Mouse (Mus musculus) spleen, adult 2 months (tissue): ENCODE results near the gene Faxc. TPM values are rescaled to one million over a fixed set of nuclear protein-coding genes. Genes with fewer than 3 reads are reported as not detected.

ENCODE experiments used
- DNase-seq, 2 experiments: peaks; one replicate each; pipeline versions ENCODE4 v3.0.0 to v3.0.0-alpha.2; 2012 to 2021; ENCODE audit warnings: low spot score in 2 of 2, low read depth in 1 of 2
- H3K27ac ChIP-seq: fragments of 200-500 bp; 2 replicates; pipeline ENCODE4 v1.5.1; 2012; ENCODE audit warnings: low read length, inconsistent platforms; ENCODE audit not compliant: insufficient read depth
- H3K27me3 ChIP-seq: fragments of 200-500 bp; 2 replicates; pipeline ENCODE4 v1.6.1; 2012; ENCODE audit warnings: mild to moderate bottlenecking, moderate library complexity, low read length, inconsistent platforms; ENCODE audit not compliant: control insufficient read depth, insufficient read depth
- H3K36me3 ChIP-seq: fragments of 200-500 bp; 2 replicates; pipeline ENCODE4 v1.6.1; 2012; ENCODE audit warnings: mild to moderate bottlenecking, low read length, inconsistent platforms; ENCODE audit not compliant: control insufficient read depth, insufficient read depth
- H3K4me1 ChIP-seq: fragments of 200-500 bp; 2 replicates; pipeline ENCODE4 v1.6.1; 2011; ENCODE audit warnings: inconsistent platforms; ENCODE audit not compliant: control insufficient read depth, insufficient read depth, insufficient read length
- H3K4me3 ChIP-seq: fragments of 200-500 bp; 2 replicates; pipeline ENCODE4 v1.5.1; 2011; ENCODE audit warnings: mild to moderate bottlenecking, inconsistent platforms; ENCODE audit not compliant: insufficient read depth, insufficient read length; ENCODE audit errors: extremely low read depth
- CTCF ChIP-seq: fragments of 200-500 bp; IDR thresholded peaks from 2 replicates; pipeline ENCODE4 v1.5.1; 2011; ENCODE audit warnings: mild to moderate bottlenecking, inconsistent platforms; ENCODE audit not compliant: insufficient read depth, insufficient read length, insufficient replicate concordance; ENCODE audit errors: extremely low read depth
- POLR2A ChIP-seq: fragments of 200-500 bp; IDR thresholded peaks from 2 replicates; pipeline ENCODE4 v1.6.1; 2011; ENCODE audit warnings: low read depth, low read length, inconsistent platforms
- WGBS: fragments of 180-500 bp; shearing (Covaris S2); methylation state at CpG from one replicate; pipeline ENCODE4 v1.1.7; 2018; 5-methylcytosine and 5-hydroxymethylcytosine counted together
- polyA plus RNA-seq: library from polyadenylated mRNA; depleted of rRNA; stranded (reverse); fragments of >200 nt; gene quantifications from 2 replicates; pipeline ENCODE4 v1.2.3, GENCODE M21; 2012

The Faxc gene
- polyA plus RNA-seq, 1 experiment: 0.08 TPM

GRCm38 (mm10) chr4:21937890-21938289, 6.8 kb downstream of the Faxc start:
- no peaks in the 10 kb centered on the region for H3K36me3 ChIP-seq
- no peak overlapping the region for H3K27ac ChIP-seq
- TF ChIP-seq POLR2A (no peak), CTCF (no peak)
- H3K27me3 ChIP-seq: no peaks in the 10 kb centered on the region
- no peak for DNase-seq
- no peaks in the 10 kb centered on the region for H3K4me1 ChIP-seq
- no peak overlapping the region for H3K4me3 ChIP-seq
- 86% methylated on average over 8 of the region's 8 CpGs for WGBS

- TF ChIP-seq POLR2A (no peak), CTCF (no peak)
- H3K4me3 ChIP-seq: no peak overlapping the region
- no peak overlapping the region for H3K27ac ChIP-seq
- no peaks in the 10 kb centered on the region for H3K36me3 ChIP-seq
- no peak for DNase-seq
- no peaks in the 10 kb centered on the region for H3K27me3 ChIP-seq
- 78% methylated on average over 3 of the region's 3 CpGs for WGBS
- no peaks in the 10 kb centered on the region for H3K4me1 ChIP-seq
Measured at GRCm38 (mm10) chr4:21944672-21945071, 13.5 kb downstream of the Faxc start.

- no peak for DNase-seq
- no peak overlapping the region for H3K4me3 ChIP-seq
- no peaks in the 10 kb centered on the region for H3K36me3 ChIP-seq
- 30% methylated on average over 6 of the region's 6 CpGs for WGBS
- TF ChIP-seq POLR2A: no peak
- no peak for TF ChIP-seq CTCF
- no peaks in the 10 kb centered on the region for H3K27me3 ChIP-seq
- no peaks in the 10 kb centered on the region for H3K4me1 ChIP-seq
- H3K27ac ChIP-seq: no peak overlapping the region
Measured at GRCm38 (mm10) chr4:21951444-21951843, 20.3 kb downstream of the Faxc start.

GRCm38 (mm10) chr4:21952255-21952654, 21.1 kb downstream of the Faxc start:
- TF ChIP-seq CTCF (no peak), POLR2A (no peak)

GRCm38 (mm10) chr4:21957570-21958321, 26.6 kb downstream of the Faxc start:
- 62% methylated on average over 7 of the region's 7 CpGs for WGBS
- no peak overlapping the region for H3K4me3 ChIP-seq
- H3K36me3 ChIP-seq: no peaks in the 10 kb centered on the region
- no peak overlapping the region for H3K27ac ChIP-seq
- no peaks in the 10 kb centered on the region for H3K4me1 ChIP-seq
- no peak for TF ChIP-seq POLR2A
- TF ChIP-seq CTCF: no peak
- DNase-seq: peak in 1 of 2 experiments; percentile 3
- no peaks in the 10 kb centered on the region for H3K27me3 ChIP-seq

More at GRCm38 (mm10) chr4:21952255-21952654, 21.1 kb downstream of the Faxc start:
- no peak for DNase-seq
- WGBS: 39% methylated on average over 2 of the region's 2 CpGs
- Histone ChIP-seq H3K27ac (no peak overlapping the region), H3K27me3 (no peaks in the 10 kb centered on the region), H3K36me3 (no peaks in the 10 kb centered on the region), H3K4me3 (no peak overlapping the region), H3K4me1 (no peaks in the 10 kb centered on the region)

GRCm38 (mm10) chr4:21971949-21972348, 40.8 kb downstream of the Faxc start:
- Histone ChIP-seq H3K4me1 (no peaks in the 10 kb centered on the region), H3K36me3 (no peaks in the 10 kb centered on the region), H3K27ac (no peak overlapping the region), H3K27me3 (no peaks in the 10 kb centered on the region), H3K4me3 (no peak overlapping the region)
- no peak for TF ChIP-seq CTCF
- no peak for TF ChIP-seq POLR2A
- 45% methylated on average over 1 of the region's 1 CpGs for WGBS
- DNase-seq: no peak

- WGBS: 45% methylated on average over 3 of the region's 3 CpGs
- Histone ChIP-seq H3K4me1 (no peaks in the 10 kb centered on the region), H3K4me3 (no peak overlapping the region), H3K27ac (no peak overlapping the region), H3K36me3 (no peaks in the 10 kb centered on the region), H3K27me3 (no peaks in the 10 kb centered on the region)
- TF ChIP-seq CTCF (no peak), POLR2A (no peak)
- no peak for DNase-seq
Measured at GRCm38 (mm10) chr4:21974126-21974525, 43.0 kb downstream of the Faxc start.
